Comparison of ENCODE assay signal across 8 mouse cellular contexts in genomic region chr16:49855836-49856503, GRCm38 (mm10). TPM values are rescaled to one million over a fixed set of nuclear protein-coding genes. Genes with fewer than 3 reads are reported as not detected.
DNase-seq lines count a peak whose midpoint lies in the region; ATAC-seq and TF ChIP-seq lines count a peak whose summit lies in the region.

No protein-coding gene starts in this region.

- 0 out of 2 replicates have a peak, but pooled peaks cover 3% of the 10 kb centered on the region for H3K36me3 ChIP-seq in forebrain, embryonic 13.5 days (ENCODE audit: poor library complexity, severe bottlenecking)
- peaks cover 26% of the 10 kb centered on the region for H3K36me3 ChIP-seq in liver, embryonic 15.5 days (replicated peaks)

- peaks cover 26% of the 10 kb centered on the region for H3K4me1 ChIP-seq in forebrain, embryonic 13.5 days
- H3K4me1 ChIP-seq in liver, embryonic 15.5 days (replicated peaks) = peaks cover 57% of the 10 kb centered on the region

- no peak for DNase-seq in left cerebral cortex, adult 2 months (ENCODE audit: extremely low spot score in 1 of 2, low spot score in 2 of 2)
- no peak for DNase-seq in left cerebral cortex, postnatal 10 days (ENCODE audit: extremely low spot score in 1 of 2, low spot score in 2 of 2)
- peak; percentile 81 for DNase-seq in ZHBTc4 (ENCODE audit: low read depth, low spot score)
- peak; percentile 81 for DNase-seq in retina, postnatal 1 day
- no peak for DNase-seq in ovary, adult 18-20 months (ENCODE audit: low spot score)
- no peak for DNase-seq in right cerebral cortex, postnatal 10 days (ENCODE audit: low spot score in 2 of 2)

- H3K4me3 ChIP-seq in left cerebral cortex, adult 2 months = peak overlapping the region; percentile 80
- peak overlapping the region; percentile 88 for H3K4me3 ChIP-seq in forebrain, embryonic 13.5 days
- H3K4me3 ChIP-seq in liver, embryonic 15.5 days (replicated peaks) = peak overlapping the region; percentile 89

- peak overlapping the region; percentile 93 for H3K9ac ChIP-seq in forebrain, embryonic 13.5 days
- H3K9ac ChIP-seq in liver, embryonic 15.5 days = peak overlapping the region; percentile 99

- H3K4me2 ChIP-seq in forebrain, embryonic 13.5 days = peak overlapping the region; percentile 71
- peak overlapping the region; percentile 74 for H3K4me2 ChIP-seq in liver, embryonic 15.5 days

- intact Hi-C loops in left cerebral cortex, adult 2 months (cut with DNase I) = loop anchor here (1.0 to 5.0 kb wide), 6 partner anchors 36 to 353 kb away; partner anchors contain the start of gene Ift57
- intact Hi-C loops in left cerebral cortex, postnatal 10 days (cut with DNase I) = loop anchor here (5.0 to 10.0 kb wide), 4 partner anchors 36 to 389 kb away; no protein-coding TSS in a partner anchor

- TF ChIP-seq CTCF in left cerebral cortex, adult 2 months (IDR thresholded peaks at IDR 0.05) = no peak

- no peaks in the 10 kb centered on the region for H3K27me3 ChIP-seq in forebrain, embryonic 13.5 days
- no peaks in the 10 kb centered on the region for H3K27me3 ChIP-seq in liver, embryonic 15.5 days

- peak overlapping the region; percentile 98 for H3K27ac ChIP-seq in left cerebral cortex, adult 2 months
- H3K27ac ChIP-seq in forebrain, embryonic 13.5 days = peak overlapping the region; percentile 99
- H3K27ac ChIP-seq in liver, embryonic 15.5 days (replicated peaks) = peak overlapping the region; percentile 100

- H3K9me3 ChIP-seq in forebrain, embryonic 13.5 days (replicated peaks) = no peaks in the 10 kb centered on the region
- H3K9me3 ChIP-seq in liver, embryonic 15.5 days (replicated peaks) = no peaks in the 10 kb centered on the region

- ATAC-seq in forebrain, embryonic 13.5 days = peak; percentile 84
- ATAC-seq in liver, embryonic 15.5 days (ENCODE audit: insufficient read depth) = peak; percentile 59

- WGBS in forebrain, embryonic 13.5 days = 1% methylated on average over 34 of the region's 39 CpGs
- under 1% methylated on average over 32 of the region's 39 CpGs for WGBS in liver, embryonic 15.5 days (ENCODE audit: insufficient replicate concordance)

RNA-seq across cellular contexts. Expression of gene Cd47, which starts 55.6 kb away (rescaled TPM):
- total RNA-seq in left cerebral cortex, adult 2 months (2021) = 100 to 1,000 TPM; 217 to 235 TPM
- total RNA-seq in left cerebral cortex, postnatal 10 days (2021) = 100 to 1,000 TPM; 294 to 300 TPM
- 72.9 and 80.4 TPM in 2 replicates for polyA plus RNA-seq in forebrain, embryonic 13.5 days (2015; fragmentation: Nextera tagmentation; extraction: Ambion mirVana)
- 266 and 301 TPM in 2 replicates for polyA plus RNA-seq in liver, embryonic 15.5 days (2015; fragmentation: Nextera tagmentation; extraction: Ambion mirVana)

Comparison
In these comparisons a context has a peak if more than half of its experiments do, and no peak if none do; other contexts are left out.
1. DNase-seq: peak in ZHBTc4 (single experiment) and retina, postnatal 1 day (single experiment); none in left cerebral cortex, adult 2 months (0 of 2), left cerebral cortex, postnatal 10 days (0 of 2), ovary, adult 18-20 months (single experiment) and right cerebral cortex, postnatal 10 days (0 of 2).
2. Peak in every context shown above with its lines, with median percentiles within 50 percentile points of each other: H3K27ac ChIP-seq and H3K4me3 ChIP-seq.